Mouse (Mus musculus) ES-E14 (cell line): Measurements from ENCODE around the gene Olfr1508. TPM values are rescaled to one million over a fixed set of nuclear protein-coding genes. Genes with fewer than 3 reads are reported as not detected.

ENCODE experiments used
- DNase-seq: peaks from one replicate; pipeline ENCODE4 v3.0.0-alpha.2; 2013; ENCODE audit warnings: low read depth, low spot score
- H3K27ac ChIP-seq: 2 replicates; pipeline ENCODE4 v1.5.1; 2012; ENCODE audit warnings: low read depth, mild to moderate bottlenecking, low read length, moderate library complexity, mixed read lengths; ENCODE audit not compliant: poor library complexity, insufficient read depth, severe bottlenecking
- H3K36me3 ChIP-seq: 2 replicates; pipeline ENCODE4 v1.6.1; 2012; ENCODE audit warnings: mild to moderate bottlenecking, low read length, moderate library complexity, mixed read lengths; ENCODE audit not compliant: control insufficient read depth, poor library complexity, insufficient read depth, severe bottlenecking
- H3K4me1 ChIP-seq, 2 experiments: fragments of 150-350 bp in 1 of 2; sonication (generic) in 1 of 2; 2 replicates each; pipeline ENCODE4 v1.6.1; 2012; ENCODE audit warnings: low read length in 2 of 2, mild to moderate bottlenecking in 1 of 2, mixed read lengths in 1 of 2; ENCODE audit not compliant: control insufficient read depth in 2 of 2, insufficient read depth in 2 of 2, poor library complexity in 1 of 2
- H3K4me3 ChIP-seq, 2 experiments: fragments of 150-350 bp in 1 of 2; sonication (generic) in 1 of 2; 2 replicates each; pipeline ENCODE4 v1.5.1; 2012; ENCODE audit warnings: low read length in 2 of 2, low read depth in 1 of 2, mild to moderate bottlenecking in 1 of 2, mixed read lengths in 1 of 2; ENCODE audit not compliant: insufficient read depth in 1 of 2, poor library complexity in 1 of 2, severe bottlenecking in 1 of 2
- H3K9ac ChIP-seq: 2 replicates; pipeline ENCODE4 v1.6.1; 2012; ENCODE audit warnings: low read depth, mild to moderate bottlenecking, low read length, mixed read lengths; ENCODE audit not compliant: poor library complexity, insufficient read depth, severe bottlenecking
- H3K9me3 ChIP-seq: fragments of 150-350 bp; sonication (generic); 2 replicates; pipeline ENCODE4 v1.6.1; 2012; ENCODE audit warnings: low read depth, mild to moderate bottlenecking, low read length; ENCODE audit not compliant: control insufficient read depth, insufficient read depth
- CHD2 ChIP-seq: IDR thresholded peaks from 2 replicates; pipeline ENCODE4 v1.6.1; 2014; ENCODE audit warnings: mild to moderate bottlenecking, low read depth, low read length, inconsistent platforms
- HCFC1 ChIP-seq: IDR thresholded peaks from 2 replicates; pipeline ENCODE4 v1.6.1; 2012; ENCODE audit warnings: low read length, inconsistent platforms, borderline replicate concordance; ENCODE audit not compliant: insufficient read depth
- MAFK ChIP-seq: IDR thresholded peaks from 2 replicates; pipeline ENCODE4 v1.6.1; 2014; ENCODE audit warnings: mild to moderate bottlenecking, low read depth, low read length, inconsistent platforms; ENCODE audit not compliant: insufficient read depth
- ZC3H11A ChIP-seq: IDR thresholded peaks from 2 replicates; pipeline ENCODE4 v1.6.1; 2012; ENCODE audit warnings: low read depth, mild to moderate bottlenecking, inconsistent platforms, low read length, borderline replicate concordance
- ZNF384 ChIP-seq: IDR thresholded peaks from 2 replicates; pipeline ENCODE4 v1.6.1; 2012; ENCODE audit warnings: low read depth, low read length, inconsistent platforms
- in situ Hi-C, 2 experiments: fragments of 600-800 bp; cut with MboI; formaldehyde crosslinking; loops; one replicate each; pipeline ENCODE4 v1.15.1; 2025; ENCODE audit warnings: low sequenced_read_pairs in 2 of 2, inconsistent platforms in 1 of 2; ENCODE audit not compliant: unreplicated experiment in 2 of 2
- total RNA-seq: library from RNA; depleted of rRNA; stranded (reverse); fragments of 300-350 nt; gene quantifications from 2 replicates; pipeline ENCODE4 v1.2.3, GENCODE M21; 2012; rRNA removed

The Olfr1508 gene
- not detected in 2 replicates for total RNA-seq

DNA sequence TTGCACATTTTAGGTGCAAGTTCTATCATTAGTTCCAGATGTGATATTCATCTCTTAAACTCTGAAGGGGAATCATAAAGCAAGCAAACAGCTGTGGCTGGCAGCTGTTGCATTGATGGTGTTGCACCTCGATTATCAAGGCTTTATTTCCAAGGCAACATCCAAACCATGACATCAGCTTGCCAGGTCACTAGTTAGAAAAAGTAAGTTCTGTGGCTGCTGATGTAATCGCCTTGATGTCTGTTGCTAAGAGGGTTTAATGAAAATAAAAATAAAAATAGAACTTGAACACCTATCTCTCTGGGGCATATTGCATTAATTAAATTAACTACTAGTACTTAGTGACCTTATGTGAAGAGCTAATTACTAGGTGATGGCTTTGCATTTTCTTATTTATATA, at the start of gene Olfr1508:
Gene Olfr1508, minus strand, starts transcription at position 101 of the 400 bp plus-strand sequence.
- H3K4me1 ChIP-seq, result no peaks in the 10 kb centered on the region
- no peaks in the 10 kb centered on the region for H3K36me3 ChIP-seq
- no peak within 1 kb of the TSS for H3K27ac ChIP-seq
- no peak within 1 kb of the TSS for H3K9ac ChIP-seq
- H3K4me3 ChIP-seq, result no peak within 1 kb of the TSS
- in situ Hi-C loops, result no loop called here
- H3K9me3 ChIP-seq, result no peaks in the 10 kb centered on the region
- no peak for DNase-seq
- no peak for TF ChIP-seq ZC3H11A

DNA sequence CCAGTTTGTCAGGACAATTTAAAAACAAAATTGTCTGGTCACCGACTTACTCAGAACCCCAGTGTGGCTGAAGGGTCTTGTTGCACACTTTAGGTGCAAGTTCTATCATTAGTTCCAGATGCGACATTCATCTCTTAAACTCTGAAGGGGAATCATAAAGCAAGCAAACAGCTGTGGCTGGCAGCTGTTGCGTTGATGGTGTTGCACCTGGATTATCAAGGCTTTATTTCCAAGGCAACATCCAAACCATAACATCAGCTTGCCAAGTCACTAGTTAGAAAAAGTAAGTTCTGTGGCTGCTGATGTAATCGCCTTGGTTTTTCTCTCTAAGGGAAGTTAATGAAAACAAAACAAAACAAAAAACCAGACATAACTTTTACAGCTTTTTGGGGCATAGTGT, 28.2 kb upstream of the Olfr1508 start, which contains the start of gene Olfr1507:
Gene Olfr1507, minus strand, starts transcription at position 234 of the 400 bp plus-strand sequence.
- Histone ChIP-seq H3K9ac (no peak within 1 kb of the TSS), H3K9me3 (no peaks in the 10 kb centered on the region), H3K4me1 (no peaks in the 10 kb centered on the region), H3K4me3 (no peak within 1 kb of the TSS), H3K27ac (no peak within 1 kb of the TSS), H3K36me3 (no peaks in the 10 kb centered on the region)
- in situ Hi-C loops, result no loop called here
- DNase-seq, result no peak
- TF ChIP-seq MAFK, result no peak
- no peak for TF ChIP-seq ZNF384
- TF ChIP-seq CHD2, result no peak
- TF ChIP-seq HCFC1, result no peak
- no peak for TF ChIP-seq ZC3H11A

DNA sequence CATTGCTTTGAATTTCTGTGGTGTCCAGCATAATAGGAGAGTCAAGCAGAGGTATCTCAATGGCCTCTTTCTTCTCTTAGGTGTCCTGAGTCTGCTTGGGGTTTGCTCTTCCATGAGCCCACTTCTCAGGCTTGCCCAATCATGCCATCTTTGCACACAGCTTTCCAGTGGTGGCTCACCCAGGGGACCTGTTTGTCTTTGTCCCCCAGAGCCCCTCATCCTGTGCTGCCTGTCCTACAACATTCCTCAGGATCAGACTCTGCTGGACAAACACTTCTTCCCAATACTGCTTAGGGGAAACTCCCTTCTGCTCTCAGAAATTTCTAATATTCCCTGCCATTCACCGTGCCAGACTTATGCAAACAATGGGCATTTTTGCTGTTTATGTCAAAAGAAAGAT, 1.6 kb downstream of the Olfr1508 start:
- in situ Hi-C loops, result no loop called here
- Histone ChIP-seq H3K9me3 (no peaks in the 10 kb centered on the region), H3K4me1 (no peaks in the 10 kb centered on the region), H3K4me3 (no peak overlapping the region), H3K36me3 (no peaks in the 10 kb centered on the region), H3K27ac (no peak overlapping the region), H3K9ac (no peak overlapping the region)
- TF ChIP-seq ZC3H11A (no peak), CHD2 (no peak), MAFK (no peak), ZNF384 (no peak), HCFC1 (no peak)
- no peak for DNase-seq

DNA sequence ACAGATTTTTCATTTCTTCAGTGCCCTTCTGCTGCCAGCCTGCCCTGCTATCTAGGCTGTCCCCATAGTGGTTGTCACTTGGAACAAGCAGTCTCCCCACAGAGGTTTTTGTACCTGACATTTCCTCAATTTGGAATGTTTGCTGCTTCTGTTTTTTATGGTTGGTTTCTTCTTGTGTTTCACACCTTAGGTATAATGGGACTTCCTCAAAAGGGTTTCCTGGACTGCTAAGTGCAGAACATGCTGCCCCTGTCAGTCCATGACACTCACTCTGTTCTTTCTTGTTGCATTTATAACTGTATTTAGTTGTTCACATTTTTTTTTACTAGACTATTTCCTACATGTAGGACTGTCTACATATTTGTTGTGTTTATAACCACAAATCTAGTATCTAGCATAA, 5.4 kb downstream of the Olfr1508 start:
- Histone ChIP-seq H3K4me1 (no peaks in the 10 kb centered on the region), H3K9ac (no peak overlapping the region), H3K36me3 (no peaks in the 10 kb centered on the region), H3K27ac (no peak overlapping the region), H3K9me3 (no peaks in the 10 kb centered on the region), H3K4me3 (no peak overlapping the region)
- in situ Hi-C loops, result no loop called here
- TF ChIP-seq ZNF384 (no peak), MAFK (no peak), CHD2 (no peak), HCFC1 (no peak), ZC3H11A (no peak)
- DNase-seq, result no peak

DNA sequence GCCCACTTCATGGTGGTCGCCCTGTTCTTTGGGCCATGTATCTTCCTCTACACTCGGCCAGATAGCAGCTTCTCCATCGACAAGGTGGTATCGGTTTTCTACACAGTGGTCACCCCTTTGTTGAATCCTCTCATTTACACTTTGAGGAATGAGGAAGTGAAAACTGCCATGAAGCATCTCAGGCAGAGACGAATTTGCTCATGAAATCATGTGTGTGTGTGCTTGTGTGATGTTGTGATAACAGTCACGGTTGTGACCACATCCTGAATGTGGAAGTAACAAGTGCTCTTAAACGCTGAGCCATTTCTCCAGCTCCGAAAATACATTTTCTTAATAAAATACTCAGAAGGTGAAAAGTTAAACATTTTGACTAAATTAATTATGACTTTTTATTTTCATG, 16.2 kb downstream of the Olfr1508 start:
- Histone ChIP-seq H3K4me1 (no peaks in the 10 kb centered on the region), H3K36me3 (no peaks in the 10 kb centered on the region), H3K27ac (no peak overlapping the region), H3K9me3 (no peaks in the 10 kb centered on the region), H3K4me3 (no peak overlapping the region), H3K9ac (no peak overlapping the region)
- in situ Hi-C loops, result no loop called here
- DNase-seq, result no peak
- TF ChIP-seq CHD2, result no peak
- TF ChIP-seq ZNF384, result no peak
- no peak for TF ChIP-seq HCFC1
- no peak for TF ChIP-seq ZC3H11A
- no peak for TF ChIP-seq MAFK
